Mouse (Mus musculus) hindbrain, embryonic 11.5 days (tissue): ENCODE measurements around the gene Cemip2. TPM values are rescaled to one million over a fixed set of nuclear protein-coding genes. Genes with fewer than 3 reads are reported as not detected.

Experiments used
- ATAC-seq: fragments of 200-750 bp; cut with Nextera tagmentation; 2 replicates; pipeline ENCODE4 v1.8.0; 2017; ENCODE audit warnings: mild to moderate bottlenecking, moderate TSS enrichment, moderate library complexity; ENCODE audit not compliant: low FRiP score
- DNase-seq: peaks from one replicate; pipeline ENCODE4 v3.0.0-alpha.2; 2015; ENCODE audit warnings: low spot score
- H3K27ac ChIP-seq: fragments of 300-500 bp; sonication (generic); 2 replicates; pipeline ENCODE4 v1.5.1; 2014; ENCODE audit warnings: mild to moderate bottlenecking, low read depth, low read length
- H3K27me3 ChIP-seq: fragments of 300-500 bp; sonication (generic); 2 replicates; pipeline ENCODE4 v1.6.1; 2014; ENCODE audit warnings: mild to moderate bottlenecking, low read length, moderate library complexity, mixed read lengths; ENCODE audit not compliant: control insufficient read depth, insufficient read depth
- H3K36me3 ChIP-seq: fragments of 300-500 bp; sonication (generic); 2 replicates; pipeline ENCODE4 v1.6.1; 2014; ENCODE audit warnings: mild to moderate bottlenecking, low read length, moderate library complexity, mixed read lengths; ENCODE audit not compliant: control insufficient read depth, insufficient read depth
- H3K4me1 ChIP-seq: fragments of 300-500 bp; sonication (generic); replicated peaks from 2 replicates; pipeline ENCODE4 v1.6.1; 2014; ENCODE audit warnings: low read length, mixed read lengths; ENCODE audit not compliant: control insufficient read depth, insufficient read depth
- H3K4me2 ChIP-seq: fragments of 300-500 bp; sonication (generic); replicated peaks from 2 replicates; pipeline ENCODE4 v1.6.1; 2014; ENCODE audit warnings: mild to moderate bottlenecking, low read depth, low read length
- H3K4me3 ChIP-seq: fragments of 300-500 bp; sonication (generic); 2 replicates; pipeline ENCODE4 v1.5.1; 2014; ENCODE audit warnings: low read depth, low read length
- H3K9ac ChIP-seq: fragments of 300-500 bp; sonication (generic); 2 replicates; pipeline ENCODE4 v1.6.1; 2014; ENCODE audit warnings: low read depth, low read length
- H3K9me3 ChIP-seq: fragments of 300-500 bp; sonication (generic); 2 replicates; pipeline ENCODE4 v1.6.1; 2016; ENCODE audit warnings: low read length; ENCODE audit not compliant: control insufficient read depth
- WGBS: fragments of 180-500 bp; shearing (Covaris S2); extraction: QIAGEN DNeasy Blood & Tissue Kit; methylation state at CpG from one replicate; pipeline ENCODE4 v1.1.7; 2014; 5-methylcytosine and 5-hydroxymethylcytosine counted together
- polyA plus RNA-seq: library from polyadenylated mRNA; unstranded; fragments of >200 nt; fragmentation: Nextera tagmentation; extraction: Ambion mirVana; gene quantifications from 2 replicates; pipeline ENCODE4 v1.2.1, GENCODE M21; 2014

The Cemip2 gene
- polyA plus RNA-seq, 1 experiment from 2014 or later, result 85.6 TPM

DNA sequence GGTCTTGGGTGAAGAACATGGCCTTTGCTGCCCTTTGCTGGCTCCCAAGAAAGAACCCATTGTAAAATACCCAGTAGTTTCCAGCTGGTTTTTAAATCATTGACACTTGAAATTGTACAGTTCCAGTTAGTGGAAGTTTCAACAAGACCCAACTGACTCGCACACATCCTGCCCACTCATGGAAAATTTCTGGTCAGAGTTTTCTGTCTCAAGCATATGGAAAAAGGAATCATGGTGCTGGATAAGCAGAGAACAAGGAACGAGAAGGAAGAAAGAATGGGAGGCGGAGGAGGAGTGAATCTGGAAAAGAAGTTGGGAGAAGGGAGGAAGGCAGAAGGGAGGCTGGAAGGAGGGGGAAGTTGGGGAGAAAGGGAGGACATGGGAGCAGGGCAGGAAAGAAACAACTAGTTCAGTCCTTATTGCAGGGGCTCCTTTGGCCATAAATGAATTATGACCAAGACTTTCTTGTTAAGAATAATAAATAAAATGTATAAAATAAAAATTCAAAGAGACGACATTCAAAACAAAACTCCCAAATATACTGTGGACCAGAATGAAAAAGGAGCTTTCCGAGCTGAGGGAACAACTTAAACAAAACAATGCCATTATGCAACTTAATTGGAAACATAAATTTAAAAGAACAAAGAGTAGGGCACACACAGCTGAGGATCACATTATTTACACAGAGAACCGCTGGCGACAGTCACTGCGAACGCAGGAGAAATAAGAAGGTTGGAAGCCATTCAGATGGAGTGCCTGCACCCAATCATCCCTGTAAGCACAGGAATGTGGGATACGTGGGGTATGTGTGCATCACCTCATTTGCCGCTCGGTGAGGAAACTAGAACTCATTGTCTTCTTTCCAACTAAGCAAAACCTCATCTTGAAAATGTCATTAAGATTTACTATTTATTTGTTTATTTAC lies 120.1 kb downstream of the Cemip2 start:
- no peaks in the 10 kb centered on the region for H3K27me3 ChIP-seq
- H3K4me1 ChIP-seq, result no peaks in the 10 kb centered on the region
- no peaks in the 10 kb centered on the region for H3K9me3 ChIP-seq
- ATAC-seq (no peak), DNase-seq (no peak)
- no peak overlapping the region for H3K4me3 ChIP-seq
- H3K36me3 ChIP-seq, result no peaks in the 10 kb centered on the region
- H3K4me2 ChIP-seq, result no peak overlapping the region
- H3K27ac ChIP-seq, result no peak overlapping the region
- H3K9ac ChIP-seq, result no peak overlapping the region
- 78% methylated on average over 12 of the region's 12 CpGs for WGBS

Other genes starting within 250 kb of the Cemip2 start
- 74.5 and 75.6 TPM in 2 replicates for gene 1110059E24Rik, start 125.4 kb upstream of the Cemip2 start, polyA plus RNA-seq
- 44.5 and 50.2 TPM in 2 replicates for gene Abhd17b, start 125.2 kb upstream of the Cemip2 start, polyA plus RNA-seq